Mouse (Mus musculus) left cerebral cortex, adult 18-20 months (tissue): ENCODE results near the gene Khsrp. TPM values are rescaled to one million over a fixed set of nuclear protein-coding genes. Genes with fewer than 3 reads are reported as not detected.
A peak's percentile ranks its signal among the peaks of the same experiment; 100 is the strongest.

Experiments
- DNase-seq, 2 experiments: peaks; one replicate each; pipeline ENCODE4 v3.0.0; 2021 to 2022; ENCODE audit warnings: low spot score in 2 of 2, mixed read lengths in 1 of 2
- total RNA-seq, 2 experiments: library from RNA; stranded (reverse); gene quantifications; 2 replicates each; pipeline ENCODE4 v1.2.3; 2021

Khsrp gene
- total RNA-seq, 2 experiments from 2014 or later, result 106 to 108 TPM

DNA sequence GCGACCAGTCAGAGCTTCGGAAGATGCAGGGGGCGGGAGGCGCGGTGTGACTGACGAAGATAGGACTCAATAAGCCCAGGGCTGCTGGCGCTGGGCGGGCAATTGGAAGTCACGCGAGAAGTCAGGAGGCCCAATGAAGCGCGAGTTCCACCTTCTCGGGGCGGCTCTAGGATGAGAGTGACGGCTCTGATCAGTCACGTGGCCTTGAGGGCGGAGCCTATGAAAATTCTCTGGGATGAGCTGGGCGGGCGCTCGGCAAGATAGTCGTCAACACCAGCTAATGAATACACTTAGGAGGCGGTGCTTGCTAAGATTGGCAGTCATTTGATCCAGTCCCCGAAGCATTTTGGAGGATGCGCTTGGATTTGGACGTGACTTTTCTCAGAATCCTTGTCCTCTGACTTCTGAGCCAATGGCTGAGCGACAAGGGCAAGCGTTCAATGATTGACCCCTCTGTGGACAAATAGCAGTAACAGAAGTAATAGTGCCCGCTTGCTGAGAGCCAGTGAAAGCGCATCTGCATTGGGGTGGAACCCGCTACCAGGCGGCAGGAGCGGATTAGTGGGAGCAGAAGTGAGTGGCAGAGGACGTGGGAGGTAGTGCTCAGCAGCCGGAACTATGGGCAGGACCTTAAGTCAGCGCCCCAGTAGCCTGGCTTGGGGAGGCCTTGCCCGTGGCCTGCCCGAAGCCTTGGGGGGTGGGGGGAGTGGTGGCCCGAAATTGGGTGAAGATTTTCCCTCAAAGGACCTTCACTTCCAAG is 519 bp upstream of the Khsrp start:
- peak; percentile 98 to 100 for DNase-seq

GRCm38 (mm10) chr17:57029691-57030090 is 1.6 kb downstream of the Khsrp start:
- no peak for DNase-seq

DNA sequence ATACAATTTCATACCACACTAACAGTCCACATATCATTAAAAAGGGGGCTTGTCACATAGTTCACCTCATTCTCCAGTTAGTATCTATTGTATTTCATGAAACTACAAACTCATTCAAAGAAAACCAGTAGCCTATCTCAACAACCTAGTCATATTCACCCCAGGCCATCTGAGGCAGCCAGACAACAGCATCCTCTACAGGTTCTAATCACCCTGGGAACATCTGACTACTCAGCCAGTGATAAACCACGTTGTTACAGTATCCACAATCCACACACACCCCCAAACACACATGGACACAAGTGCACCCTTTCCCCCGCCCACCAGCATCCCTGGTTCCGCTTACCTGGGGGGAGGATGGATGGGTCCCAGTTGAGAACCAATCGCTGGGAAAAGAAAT is 3.9 kb downstream of the Khsrp start:
- DNase-seq, result no peak

DNA sequence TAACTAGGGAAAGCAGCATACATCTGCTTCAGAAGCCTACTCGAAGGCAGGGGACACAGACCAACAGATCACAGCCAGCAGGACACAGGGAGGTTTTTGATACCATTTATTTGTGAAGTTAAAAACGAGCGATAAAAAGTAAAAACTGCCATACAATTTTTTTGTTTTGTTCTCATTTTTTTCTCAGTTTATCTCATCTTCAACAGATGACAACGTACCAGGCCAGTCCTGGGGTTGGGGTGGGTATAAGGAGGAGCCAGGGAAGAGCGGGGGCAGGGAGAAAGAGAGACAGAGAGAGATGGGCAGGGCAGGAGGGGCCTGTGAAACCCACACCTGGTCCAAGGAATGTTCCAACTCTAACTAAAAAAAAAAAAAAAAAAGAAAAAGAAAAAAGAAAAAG is 10.4 kb downstream of the Khsrp start:
- no peak for DNase-seq

DNA sequence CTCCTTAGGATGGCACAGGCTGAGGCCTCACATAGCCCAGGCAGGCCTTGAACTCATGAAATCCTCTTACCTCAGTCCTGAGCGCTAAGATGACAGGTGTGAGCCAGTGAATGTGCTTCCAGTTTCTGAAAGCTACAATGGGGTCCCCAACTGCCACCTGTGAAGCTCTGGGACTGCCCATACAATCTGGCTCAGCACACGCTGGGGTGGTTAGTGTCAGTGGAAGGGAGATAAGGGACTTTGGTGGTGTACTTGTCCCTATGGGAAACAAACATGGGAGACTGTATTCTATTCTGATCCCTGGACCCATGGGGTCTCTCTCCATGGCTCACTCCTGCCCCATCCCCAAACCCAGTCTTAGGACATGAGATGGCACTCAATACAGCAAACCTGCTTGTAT is 11.6 kb downstream of the Khsrp start:
- DNase-seq, result no peak

DNA sequence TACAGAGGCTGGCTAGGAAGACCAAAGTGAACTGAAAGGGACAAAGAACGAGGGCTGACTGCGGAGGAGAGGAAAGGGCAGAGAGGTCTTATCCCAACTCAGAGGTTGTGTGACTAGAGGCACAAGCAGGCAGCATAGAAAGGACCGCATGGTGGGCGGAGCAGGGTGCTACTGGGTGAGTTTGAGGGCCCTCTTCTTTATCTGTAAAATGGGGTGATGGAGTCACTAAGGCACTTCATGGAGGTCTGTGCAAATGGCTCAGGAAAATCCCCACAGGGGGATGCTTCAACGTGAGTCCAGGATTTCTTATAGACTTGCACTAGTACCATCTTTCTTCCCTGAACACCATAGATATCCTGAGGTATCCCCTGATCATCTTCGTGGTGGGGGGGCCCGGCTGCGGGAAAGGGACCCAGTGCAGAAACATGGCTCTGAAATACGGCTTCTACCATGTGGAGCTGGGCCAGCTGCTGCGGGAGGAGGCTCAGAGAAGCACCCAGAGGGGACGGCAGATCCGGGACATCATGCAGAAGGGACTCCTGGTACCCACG is 19.0 kb downstream of the Khsrp start:
- DNase-seq, result no peak

GRCm38 (mm10) chr17:57011236-57012141 is 19.8 kb downstream of the Khsrp start, which contains the start of the genes Gtf2f1 and Gm17949:
Gtf2f1 (minus strand) TSS chr17:57011288.
Gm17949 (plus strand) TSS chr17:57011469.
- peak; percentile 93 to 96 for DNase-seq

GRCm38 (mm10) chr17:57010911-57011235 is 20.4 kb downstream of the Khsrp start:
- peak in 1 of 2 experiments; percentile 20 for DNase-seq

DNA sequence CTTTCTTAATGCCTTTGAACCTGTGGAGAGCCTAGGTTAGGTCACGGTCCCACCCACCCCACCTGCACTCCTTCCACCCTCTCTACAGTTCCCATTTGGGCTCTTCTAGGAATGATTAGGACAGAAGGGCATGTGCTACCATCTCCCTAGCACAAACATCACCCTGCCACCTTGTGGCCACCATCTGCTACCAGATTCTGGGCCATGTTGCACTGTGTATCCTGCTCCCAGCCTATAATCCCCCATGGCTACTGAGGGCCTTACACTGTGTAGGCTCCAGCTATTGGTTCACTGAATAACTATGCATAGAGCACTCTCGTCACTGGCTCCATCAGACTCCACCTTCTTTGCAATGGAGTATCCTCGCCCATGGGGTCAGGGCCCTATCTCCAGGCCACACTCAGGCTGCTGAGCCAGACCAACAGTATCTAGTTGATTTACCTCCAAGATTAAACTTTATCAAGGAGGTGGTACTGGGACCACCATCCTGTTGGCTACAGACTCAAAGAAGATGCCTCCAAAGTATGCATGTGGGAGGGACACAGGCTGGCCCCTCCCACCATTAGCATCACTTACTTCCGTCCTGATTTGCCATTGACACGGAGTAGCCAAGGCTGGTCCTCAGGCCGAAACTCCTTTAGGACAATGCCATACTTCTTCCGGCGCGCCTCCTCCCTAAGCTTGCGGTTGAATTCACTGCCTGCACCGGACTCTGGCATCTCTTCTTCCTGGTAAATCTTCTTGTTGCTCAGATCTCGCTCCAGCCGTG is 24.0 kb downstream of the Khsrp start:
- no peak for DNase-seq

DNA sequence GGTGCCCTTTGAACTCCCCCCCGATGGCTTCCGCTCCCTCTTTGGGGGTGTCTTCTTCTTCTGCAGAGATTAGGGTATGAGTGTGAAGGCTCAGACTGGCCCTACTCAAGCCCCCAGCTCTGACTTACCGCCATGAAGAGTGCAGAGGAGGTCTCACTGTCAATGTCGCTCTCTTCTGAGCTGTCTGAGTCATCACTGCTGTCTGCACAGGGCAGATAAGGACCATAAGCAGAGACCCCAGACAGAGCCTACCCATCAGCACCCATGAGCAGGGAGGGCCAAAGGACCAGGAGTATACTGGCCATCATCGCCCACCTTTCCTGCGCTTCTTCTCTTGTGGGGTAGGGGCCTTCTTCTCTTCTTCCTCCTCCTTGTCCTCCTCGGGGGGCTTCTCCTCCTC is 27.3 kb downstream of the Khsrp start:
- no peak for DNase-seq

DNA sequence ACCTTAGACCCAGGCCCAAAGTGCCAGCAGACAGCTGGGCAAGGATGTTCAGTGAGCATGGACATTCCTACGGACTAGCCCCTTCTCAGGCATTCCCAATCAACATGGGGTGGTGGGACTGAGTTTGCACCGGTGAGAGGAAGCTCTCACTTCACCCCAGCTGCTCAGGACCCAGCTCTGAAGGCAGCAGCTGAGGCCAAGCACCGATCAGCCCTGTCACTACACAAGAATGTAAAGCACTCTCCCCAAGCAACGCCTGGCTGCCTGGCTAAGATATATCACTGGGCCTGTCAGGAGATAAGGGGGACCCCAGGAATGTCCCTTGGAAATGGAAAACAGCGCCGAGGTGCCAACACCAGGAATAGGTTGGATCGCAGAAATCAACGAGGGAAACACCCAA is 30.1 kb downstream of the Khsrp start:
- DNase-seq, result no peak

DNA sequence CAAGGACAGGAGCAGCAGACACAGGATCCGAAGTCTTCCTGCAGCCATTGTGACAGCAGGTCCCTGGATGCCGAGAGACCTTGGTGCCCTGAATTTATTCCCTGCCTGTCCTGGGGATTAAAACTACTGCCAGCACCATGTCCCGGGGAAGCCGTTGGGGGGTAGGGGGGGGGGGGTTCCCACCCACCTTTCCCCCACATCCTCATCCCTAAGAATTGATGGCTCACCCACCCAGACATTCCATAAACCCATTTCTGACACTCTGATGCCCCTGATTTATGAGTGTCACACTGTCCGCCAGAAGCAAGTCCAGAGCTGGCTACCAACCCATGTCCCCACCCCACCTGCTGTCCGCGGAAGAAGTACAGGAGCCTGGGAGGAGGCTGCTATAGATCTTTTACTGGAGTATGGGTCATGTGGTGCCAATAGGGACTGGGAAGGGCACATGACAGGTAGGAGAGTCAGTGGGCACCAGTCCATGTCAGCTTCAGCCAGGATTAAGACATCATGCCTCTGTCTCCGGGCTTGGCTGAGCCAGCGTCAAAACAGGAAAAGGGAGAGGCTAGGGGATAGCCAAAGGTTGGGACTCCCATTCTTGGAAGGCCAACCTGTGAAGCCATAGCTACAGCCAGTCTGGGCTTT is 31.2 kb downstream of the Khsrp start, which contains the start of gene Pspn:
Gene Pspn, minus strand, starts transcription at position 51 of the 642 bp plus-strand sequence.
- no peak for DNase-seq

DNA sequence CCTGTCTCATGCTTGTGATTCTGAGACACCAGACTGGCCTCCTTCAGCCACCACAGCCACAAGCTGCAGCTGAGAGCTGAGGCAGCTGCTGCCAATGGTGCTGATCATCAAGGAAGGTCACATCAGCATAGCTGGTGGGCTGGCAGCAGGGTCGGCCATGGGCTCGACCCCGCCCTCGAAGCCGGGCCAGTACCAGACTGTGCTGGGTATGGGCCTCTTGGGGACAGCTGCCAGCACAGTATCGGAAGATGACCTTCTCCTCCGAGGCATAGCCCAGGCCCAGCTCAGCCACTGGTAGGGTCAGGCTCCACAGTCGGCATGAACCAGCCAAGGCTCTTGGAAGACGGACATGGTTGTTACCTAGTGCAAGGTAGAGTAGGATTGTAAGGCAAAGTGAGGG is 31.9 kb downstream of the Khsrp start:
- DNase-seq, result no peak

GRCm38 (mm10) chr17:56997029-56997667 is 34.2 kb downstream of the Khsrp start, which contains the start of gene Alkbh7:
Alkbh7 (plus strand) TSS chr17:56997339.
- peak; percentile 90 to 93 for DNase-seq

GRCm38 (mm10) chr17:56996506-56996905 is 34.8 kb downstream of the Khsrp start:
- DNase-seq, result no peak

DNA sequence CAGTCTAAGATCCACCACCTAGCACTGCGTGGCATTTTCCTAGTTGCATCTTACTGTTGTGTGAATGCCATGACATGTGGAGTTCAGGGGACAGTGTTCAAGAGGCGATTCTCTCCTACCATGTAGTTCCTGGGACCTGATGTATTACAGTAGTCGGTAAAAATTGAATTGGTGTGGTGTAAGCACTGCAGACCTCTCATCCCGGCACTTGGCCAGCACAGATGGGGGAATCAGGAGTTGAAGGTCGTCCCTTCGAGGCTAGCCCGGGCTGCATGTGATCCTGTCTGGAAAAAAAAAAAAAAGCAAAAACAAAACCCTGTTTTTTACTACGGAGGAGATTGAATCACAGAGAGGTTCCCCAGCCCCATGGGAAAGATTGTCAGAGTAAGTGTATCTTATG is 36.3 kb downstream of the Khsrp start:
- DNase-seq, result no peak

DNA sequence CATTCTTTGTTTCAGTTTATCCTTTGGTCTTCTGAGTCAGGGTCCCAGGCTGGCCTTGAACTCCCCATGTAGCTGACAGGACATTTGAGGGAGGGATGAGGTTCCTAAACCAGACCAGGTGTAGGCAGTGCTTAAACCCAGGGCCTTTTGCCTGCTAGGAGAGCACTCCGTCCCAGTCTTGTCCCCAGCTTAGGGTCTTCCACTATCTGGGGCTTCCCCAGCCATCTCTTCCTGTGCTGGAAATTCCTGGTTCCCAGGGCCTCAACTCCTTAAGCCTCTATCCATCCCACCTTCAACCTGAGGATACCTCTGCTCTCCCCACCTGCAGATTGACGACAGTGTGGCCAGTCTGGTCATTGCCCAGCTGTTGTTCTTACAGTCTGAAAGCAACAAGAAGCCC is 40.4 kb downstream of the Khsrp start:
- no peak for DNase-seq

GRCm38 (mm10) chr17:56990115-56990746 is 41.1 kb downstream of the Khsrp start, which contains the start of gene Clpp:
Clpp (plus strand) TSS chr17:56990305.
- DNase-seq, result peak; percentile 95

DNA sequence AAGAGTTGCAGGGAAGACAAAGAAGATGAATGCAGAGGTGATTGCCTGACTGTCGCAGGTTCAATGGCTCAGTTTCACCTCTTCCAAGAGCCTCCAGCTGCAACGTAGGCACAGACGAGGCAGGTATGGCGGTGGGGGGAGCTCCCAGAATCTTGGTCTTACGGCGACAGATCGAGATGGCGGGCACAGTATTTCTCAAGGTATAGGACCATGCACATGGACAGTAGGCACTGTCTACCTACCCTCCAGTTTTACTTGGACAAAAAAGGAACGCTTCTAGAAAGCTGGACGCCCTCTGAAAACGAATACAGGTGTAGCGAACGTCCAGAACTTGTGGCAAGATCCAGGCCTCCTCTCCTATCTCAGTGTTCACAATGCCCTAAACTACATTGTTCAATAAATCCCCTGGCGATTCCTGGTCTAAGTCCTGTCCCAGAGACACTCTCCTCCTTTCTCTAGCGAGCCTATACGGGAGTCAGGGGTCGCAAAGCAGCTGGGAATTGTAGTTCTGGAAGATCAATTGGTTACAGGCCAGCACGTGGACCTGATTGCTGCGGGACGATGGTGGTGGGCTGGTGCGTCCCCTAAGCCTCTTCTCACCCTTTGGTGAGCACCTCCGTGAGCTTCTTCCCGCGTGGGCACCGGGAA is 41.7 kb downstream of the Khsrp start:
- DNase-seq, result peak; percentile 73 to 78
